Mouse (Mus musculus) left cerebral cortex, postnatal 25 days (tissue): ENCODE results near the gene Catip. TPM values are rescaled to one million over a fixed set of nuclear protein-coding genes. Genes with fewer than 3 reads are reported as not detected.
"Not testable (repeated sequence)": the region's sequence is repeated elsewhere in the genome, so short reads cannot be mapped to it uniquely, and the experiment has no call there.

ENCODE experiments used
- DNase-seq, 2 experiments: peaks; one replicate each; pipeline ENCODE4 v3.0.0; 2022; ENCODE audit warnings: low spot score in 2 of 2, mixed read lengths in 1 of 2
- intact Hi-C: fragments of 180-260 bp; cut with DNase I; formaldehyde crosslinking; loops from one replicate; pipeline ENCODE4 v1.15.1; 2025
- total RNA-seq, 2 experiments: library from RNA; stranded (reverse); gene quantifications; 2 replicates each; pipeline ENCODE4 v1.2.3; 2021

Catip gene
- total RNA-seq, result under 1 TPM; 0.55 to 0.80 TPM

DNA sequence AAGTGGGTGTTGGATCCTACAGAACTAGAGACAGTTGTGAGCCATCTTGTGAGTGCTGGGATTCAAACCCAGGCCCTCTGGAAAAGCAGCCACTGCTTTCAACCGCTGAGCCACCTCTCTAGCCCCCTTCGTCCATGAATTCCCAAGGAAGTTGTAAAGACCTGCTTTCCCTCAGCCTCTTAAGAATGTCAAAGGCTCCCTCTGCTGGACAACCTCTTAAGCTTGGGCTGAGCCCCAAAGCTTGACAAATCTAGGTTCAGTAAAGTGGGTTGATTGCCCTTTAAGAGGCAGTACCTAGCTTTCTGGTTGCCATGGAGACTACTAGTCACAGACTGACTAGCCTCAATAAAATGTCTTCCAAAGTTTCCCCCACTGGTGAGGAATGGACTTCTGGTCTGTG, at the start of gene Catip:
Gene Catip, plus strand, starts transcription at position 297 of the 400 bp plus-strand sequence.
- peak; percentile 72 to 89 for DNase-seq
- intact Hi-C loops, result loop anchor here (1.0 to 5.0 kb wide), 3 partner anchors 29 to 155 kb away; partner anchors contain the start of gene Ctdsp1

DNA sequence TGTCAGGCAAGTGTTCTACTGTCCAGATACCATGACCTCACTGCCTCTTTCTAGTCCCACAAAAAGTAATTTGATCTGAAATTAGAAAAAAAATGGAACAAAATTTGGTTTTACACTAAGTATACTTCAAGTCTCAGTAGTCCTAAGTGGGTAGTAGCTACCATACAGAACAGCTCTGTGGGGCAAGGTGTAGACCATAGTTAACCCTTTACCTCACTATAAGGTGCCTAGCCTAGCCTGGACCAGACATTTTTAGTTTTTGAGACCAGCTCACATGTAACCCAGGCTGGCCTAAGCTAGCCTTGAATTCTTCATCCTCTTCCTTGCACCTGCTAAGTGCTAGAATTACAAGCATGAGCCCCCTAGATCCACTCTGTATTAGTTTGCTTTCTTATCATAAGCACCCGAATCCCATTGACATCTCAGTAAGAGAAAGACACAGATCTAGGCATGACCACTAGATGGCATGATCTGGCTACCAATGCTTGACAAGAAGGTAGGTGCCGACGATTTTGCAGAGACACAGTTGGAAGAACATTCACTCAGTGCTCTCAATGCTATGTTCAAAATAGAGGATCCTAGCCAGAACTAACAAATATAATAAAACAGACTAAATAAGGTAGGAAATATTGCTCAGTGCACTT, 48.7 kb upstream of the Catip start:
- intact Hi-C loops, result loop anchor here (1.0 to 2.0 kb wide), 3 partner anchors 48 to 140 kb away; no protein-coding TSS in a partner anchor
- peak; percentile 82 to 92 for DNase-seq

DNA sequence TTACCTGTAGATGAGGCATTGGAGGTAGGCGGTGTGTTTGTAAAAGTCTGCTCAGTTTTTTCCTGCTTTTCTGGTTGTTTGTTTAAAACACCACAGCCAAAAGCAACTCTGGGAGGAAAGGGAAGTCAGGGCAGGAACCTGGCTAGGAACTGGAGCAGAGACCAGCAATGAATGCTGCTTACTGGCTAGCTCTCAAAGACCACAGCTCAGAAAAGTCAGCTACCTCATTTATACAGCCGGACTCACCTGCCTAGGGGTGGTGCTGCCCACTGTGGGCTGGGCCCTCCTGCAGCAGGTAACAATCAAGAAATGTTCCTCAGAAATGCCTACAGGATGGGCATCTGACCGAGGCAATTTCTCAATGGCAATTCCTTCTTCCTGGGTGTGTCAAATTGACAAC, 47.1 kb upstream of the Catip start:
- no peak for DNase-seq
- intact Hi-C loops, result no loop called here

DNA sequence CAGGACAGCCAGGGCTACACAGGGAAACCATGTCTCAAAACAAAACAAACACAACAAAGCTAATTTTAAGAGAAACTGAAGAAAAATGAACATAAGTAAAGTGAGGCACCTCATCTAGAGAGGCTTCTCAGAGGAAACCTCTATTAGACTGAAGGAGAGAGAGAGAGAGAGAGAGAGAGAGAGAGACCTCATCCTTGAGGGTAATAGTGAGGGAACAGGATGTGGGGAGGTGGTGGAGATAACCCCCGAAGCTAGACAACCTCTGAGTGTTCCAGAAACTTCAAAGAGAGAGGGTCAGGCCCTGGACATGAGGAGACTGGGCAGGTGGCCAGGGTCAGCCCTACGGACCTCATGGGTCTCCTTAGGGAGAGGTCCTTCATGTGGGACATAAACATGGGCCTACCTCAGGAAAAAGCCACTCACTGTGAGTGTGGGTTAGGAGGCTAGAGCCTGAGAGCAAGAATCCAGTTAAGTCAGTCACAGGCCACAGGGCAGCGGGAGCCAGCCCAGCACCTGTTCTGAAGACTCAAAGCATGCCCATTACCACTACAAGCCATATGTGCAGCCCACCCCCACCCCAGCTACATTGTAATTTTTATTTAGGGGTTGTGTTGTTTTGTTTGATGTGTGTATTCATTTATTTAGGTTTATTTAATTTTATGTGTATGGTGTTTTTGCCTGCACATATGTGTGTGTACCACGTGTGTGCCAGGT, 45.6 kb upstream of the Catip start:
- intact Hi-C loops, result no loop called here
- no peak for DNase-seq

DNA sequence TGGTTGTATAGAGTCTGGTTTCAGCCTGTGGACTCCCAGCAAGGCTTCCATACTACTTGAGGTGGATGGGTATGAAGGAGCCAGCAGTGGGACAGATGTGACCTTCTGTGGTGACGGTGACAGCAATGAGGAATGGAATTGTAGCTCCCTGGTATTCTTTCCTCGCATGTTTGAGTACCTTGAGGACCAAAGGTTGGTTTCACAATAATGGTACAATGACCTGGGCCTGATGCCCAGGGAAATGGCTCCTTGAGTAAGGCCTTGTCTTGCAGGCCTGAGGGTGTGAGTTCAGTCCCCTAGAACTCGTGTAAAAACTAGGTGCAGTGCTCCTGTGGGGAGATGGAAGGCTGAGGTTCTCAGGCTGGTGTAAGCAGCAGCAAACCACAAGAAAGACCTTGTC, 43.2 kb upstream of the Catip start:
- intact Hi-C loops, result no loop called here
- no peak for DNase-seq

DNA sequence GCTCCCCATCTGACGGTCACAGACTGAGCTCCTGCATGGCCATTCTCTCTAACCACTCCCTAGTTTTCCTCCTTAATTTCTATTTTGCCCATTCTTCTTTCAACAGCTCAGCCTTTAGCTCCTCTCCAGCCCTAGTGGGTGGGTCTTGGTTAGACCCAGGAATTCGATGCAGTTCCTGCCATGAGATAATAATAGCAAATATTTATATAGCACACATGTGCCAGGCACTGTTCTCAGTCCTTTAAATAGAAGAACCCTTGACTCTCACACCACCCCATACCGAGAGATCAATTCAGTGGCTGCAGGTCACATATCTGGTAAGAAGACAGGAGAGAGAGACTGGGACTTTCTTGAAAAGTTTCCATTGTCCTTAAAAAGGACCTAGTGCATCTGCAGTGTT, 40.5 kb upstream of the Catip start:
- DNase-seq, result no peak
- intact Hi-C loops, result no loop called here

DNA sequence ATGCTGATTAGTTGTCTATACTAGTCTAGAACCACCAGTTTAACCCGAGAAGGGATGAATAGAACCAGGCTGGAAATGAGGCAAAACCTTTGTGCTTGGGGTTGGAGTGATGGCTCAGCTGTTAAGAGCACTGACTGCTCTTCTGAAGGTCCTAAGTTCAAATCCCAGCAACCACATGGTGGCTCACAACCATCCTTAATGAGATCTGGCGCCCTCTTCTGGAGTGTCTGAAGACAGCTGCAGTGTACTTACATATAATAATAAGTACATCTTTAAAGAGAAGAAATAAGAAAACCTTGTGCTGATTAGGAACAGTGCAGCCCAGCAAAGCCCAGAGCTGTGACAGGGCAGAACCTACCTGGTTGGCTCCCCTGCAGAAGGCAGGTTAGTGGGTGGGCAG, 35.0 kb upstream of the Catip start:
- intact Hi-C loops, DNase-seq: not testable (repeated sequence)

DNA sequence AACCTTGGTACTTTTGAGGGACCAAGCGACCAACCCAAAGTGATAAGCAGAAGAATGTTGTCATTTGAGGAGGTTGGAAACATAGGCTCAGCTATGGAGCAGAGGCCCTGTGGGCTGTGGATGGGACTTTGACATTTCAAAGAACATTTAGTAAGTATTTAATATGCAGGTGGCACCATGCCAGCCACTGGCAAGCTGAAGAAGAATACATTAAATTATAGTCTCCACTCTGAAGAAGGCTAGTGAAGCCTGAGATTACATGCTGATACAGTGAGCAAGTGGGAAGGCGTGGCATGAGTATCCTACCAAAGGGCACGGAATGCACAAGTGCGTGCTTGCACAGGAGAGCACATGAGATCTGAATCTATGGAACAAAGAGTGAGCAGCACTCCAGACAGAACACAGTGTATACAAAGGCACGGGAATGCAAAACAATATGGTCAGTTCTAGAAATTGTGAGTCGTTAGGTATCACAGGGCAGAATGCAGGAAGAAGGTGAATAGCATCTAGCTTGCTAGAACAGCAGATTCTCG, 31.9 kb upstream of the Catip start:
- DNase-seq, result no peak
- intact Hi-C loops, result no loop called here

DNA sequence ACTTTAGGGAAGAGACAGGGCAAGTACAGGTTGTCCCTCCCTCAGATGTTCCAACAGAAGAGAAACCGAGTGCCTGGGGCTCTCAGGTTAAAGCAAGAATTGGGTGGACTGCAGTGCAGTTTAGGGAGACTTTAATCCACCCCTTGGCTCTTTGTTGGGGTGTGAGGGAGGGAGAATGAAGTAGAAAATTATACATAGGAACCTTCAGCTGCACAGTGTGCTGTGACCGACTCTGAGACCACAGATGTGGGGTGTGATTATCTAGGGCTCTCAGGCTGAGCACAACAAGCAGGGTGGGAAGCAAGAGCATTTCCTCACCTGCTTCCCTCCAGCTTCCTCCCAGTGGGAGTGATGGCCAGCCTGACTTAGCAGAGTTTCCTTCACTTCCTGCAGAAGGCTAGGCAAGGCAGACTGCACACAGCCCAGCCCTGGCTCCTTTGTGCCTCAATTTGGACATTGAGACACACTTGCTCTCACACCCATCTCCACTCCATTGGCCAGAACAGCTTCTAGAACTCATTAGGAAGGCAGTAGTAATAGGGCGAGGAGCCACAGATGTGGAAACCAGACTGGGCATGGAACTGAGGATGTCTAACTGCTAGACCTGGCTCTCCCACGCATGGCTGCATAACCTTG, 30.7 kb upstream of the Catip start:
- DNase-seq, result no peak
- intact Hi-C loops, result no loop called here

DNA sequence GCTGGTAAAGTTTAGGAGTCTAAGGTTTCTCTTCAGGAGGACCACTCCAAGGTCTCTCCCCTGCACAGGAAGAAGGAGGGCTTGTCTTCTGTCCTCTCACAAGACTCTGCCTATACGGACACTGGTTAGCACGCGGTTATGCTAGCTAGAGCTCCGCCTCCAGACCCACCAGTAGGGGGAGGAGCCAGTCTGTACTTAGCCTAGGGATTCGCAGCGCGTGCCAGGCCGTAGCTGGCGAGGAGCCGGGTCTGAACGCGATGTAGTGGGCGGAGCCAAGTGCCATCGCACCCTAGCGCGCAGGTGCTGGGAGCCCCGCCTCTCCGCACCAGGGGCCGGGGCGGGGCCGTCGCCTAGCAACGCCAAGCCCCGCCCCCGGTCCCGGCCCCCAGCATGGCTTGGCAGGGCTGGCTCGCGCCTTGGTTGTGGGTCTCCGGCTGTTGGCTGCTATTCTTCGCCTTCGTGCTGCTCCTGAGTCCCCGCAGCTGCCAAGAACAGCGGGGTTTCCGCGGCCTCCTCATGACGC, 29.6 kb upstream of the Catip start:
- intact Hi-C loops, result no loop called here
- DNase-seq, result peak; percentile 95 to 98

DNA sequence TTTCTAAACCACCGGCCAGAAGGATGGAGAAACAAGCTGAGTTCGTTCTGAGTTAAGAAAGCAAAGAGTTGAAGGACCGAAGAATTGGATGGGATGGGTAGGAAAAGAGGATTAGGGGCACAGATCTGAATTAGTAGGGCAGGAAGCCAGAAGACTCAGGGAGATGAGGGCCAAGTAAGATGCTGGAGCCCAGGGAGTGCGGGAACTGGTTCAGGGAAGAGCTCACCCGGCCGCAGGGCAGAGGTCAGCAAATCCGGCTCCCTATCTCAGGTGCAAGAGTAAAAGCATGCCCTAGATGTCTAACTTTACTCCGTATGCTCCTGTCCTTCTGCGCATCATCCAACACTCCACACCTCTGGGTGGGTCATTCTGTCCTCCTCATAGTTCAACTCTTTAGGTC, 29.0 kb upstream of the Catip start:
- intact Hi-C loops, result no loop called here
- no peak for DNase-seq

DNA sequence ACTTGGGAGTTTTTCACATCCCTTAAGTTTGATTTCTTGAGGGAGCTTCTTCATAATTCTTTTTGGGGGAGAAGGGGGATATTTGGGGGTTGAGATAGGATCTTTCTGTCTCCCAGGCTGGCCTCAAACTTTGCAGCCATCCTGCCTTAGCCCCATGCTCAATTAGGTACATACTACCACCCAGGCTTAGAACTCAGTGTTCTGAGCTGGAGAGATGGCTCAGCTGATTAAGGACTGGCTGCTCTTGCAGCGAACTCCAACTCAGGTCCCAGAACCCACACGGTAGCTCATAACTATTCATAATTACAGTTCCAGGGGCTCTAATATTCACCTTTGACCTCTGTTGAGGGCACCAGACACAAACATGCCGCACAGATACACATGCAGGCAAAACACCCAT, 27.3 kb upstream of the Catip start:
- no peak for DNase-seq
- intact Hi-C loops, result no loop called here

DNA sequence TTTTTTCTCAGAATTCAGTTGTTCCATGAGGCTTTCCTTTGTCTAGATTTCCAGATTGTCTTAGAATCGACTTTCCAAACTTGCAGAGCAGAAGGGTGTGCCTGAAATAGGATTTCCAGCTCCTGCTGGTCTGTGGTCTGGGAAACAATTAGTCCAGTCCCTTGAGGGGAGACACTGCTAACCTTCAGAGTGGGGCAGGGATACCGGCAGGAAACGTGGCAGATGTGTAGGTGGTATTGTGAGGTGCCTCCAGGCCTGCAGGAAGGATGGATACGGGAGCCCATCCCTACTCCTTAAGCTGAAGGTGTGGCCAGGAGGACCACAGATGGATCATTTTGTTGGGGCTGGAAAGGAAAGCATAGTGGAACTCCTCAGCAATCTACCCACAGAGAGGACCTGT, 26.9 kb upstream of the Catip start:
- intact Hi-C loops, result no loop called here
- DNase-seq, result no peak

DNA sequence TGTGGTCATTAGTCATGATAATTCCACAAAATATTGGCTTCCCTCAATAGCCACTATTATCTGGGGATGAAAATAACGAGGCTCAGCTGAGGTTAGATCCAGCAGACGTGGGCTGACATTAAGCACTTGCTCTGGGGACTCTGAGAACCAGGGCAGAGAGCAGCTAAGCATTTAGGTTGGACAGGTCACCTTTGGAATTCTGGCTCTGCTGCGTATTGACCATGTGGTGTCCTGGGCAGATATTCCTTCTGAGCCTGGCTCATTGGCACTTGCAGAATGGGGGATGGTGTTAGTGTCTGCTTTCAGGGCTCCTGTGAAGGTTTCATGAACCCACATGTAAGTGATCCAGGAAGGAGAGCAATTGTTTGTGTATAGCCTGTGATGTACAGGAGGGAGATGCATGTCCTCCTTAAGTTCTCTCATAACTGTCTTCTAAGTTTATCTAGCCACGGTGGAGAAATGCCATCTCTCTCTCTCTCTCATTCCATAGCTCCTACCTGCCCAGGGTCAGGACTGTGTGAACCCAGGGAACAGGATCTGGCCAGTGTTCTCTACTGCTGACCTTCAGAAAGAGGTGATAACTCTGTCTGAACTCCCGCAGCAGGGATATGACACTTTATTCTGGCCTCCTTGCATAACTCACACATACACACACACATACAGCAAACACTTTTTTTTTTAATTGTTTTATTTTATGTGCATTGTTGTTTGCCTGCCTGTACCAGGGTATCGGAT, 26.3 kb upstream of the Catip start:
- DNase-seq, result no peak
- intact Hi-C loops, result no loop called here

DNA sequence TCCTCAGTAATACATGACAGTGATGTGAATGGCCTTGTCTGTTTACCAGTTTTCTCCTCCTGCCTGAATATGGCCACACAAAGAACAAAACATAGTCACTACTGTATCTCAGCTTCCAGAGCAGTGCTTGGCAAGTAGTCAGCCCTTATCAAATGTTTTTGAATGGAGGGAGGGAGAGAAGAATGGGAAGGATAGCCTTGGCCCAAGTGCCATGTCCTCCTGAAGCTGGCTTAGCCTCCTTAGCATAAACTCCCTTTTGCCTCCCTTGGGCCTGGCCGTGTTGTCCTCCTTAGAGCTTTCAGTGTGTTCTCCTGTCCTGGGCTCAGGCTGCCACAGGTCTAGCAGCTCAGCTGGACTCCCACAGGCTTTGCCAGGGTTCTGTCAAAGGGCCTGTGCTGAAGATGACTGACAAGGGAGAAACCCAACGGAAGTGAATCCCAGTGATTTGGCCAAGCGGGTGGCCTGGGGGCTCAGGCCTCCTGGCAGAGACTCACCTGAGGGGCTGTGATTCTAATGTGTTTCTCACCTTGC, 24.6 kb upstream of the Catip start:
- intact Hi-C loops, result no loop called here
- DNase-seq, result no peak

DNA sequence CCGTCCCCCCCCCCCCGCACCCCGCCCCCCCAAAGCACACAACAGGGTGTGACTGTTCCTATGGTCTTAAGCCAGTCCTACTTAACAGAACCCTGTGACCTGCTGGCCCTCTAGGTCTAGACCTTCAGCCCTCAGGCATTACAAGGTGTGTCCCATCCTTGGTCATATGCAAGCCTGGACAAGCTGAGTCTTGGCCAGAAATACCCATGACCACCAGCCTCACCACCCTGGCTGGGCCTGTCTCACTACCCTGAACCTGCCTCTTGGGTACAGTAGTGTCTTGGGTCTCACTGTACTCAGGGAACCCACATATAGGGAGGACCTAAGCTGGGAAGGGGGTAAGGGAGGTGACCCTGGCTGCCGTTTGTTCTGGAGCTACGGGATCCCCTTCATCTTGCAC, 23.9 kb upstream of the Catip start:
- no peak for DNase-seq
- intact Hi-C loops, result no loop called here

DNA sequence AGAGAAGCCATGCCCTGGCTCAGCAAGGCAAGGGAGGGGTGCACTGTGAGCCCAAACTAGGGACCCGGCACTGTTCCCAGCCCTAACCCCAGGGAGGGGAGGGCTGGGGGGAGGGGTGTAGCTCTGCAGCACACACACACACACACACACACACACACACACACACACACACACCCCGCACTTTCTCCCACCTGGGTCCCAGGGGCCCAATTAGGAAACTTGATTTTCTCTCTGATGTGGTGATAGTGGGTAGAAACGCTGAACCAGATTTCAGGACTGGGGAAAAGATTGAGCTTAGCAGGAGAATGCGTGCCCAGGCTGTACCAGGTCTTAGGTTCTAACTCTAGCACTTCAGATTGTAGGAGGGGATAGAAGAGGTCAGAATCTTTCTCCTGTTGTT, 23.3 kb upstream of the Catip start:
- DNase-seq, result no peak
- intact Hi-C loops, result no loop called here

DNA sequence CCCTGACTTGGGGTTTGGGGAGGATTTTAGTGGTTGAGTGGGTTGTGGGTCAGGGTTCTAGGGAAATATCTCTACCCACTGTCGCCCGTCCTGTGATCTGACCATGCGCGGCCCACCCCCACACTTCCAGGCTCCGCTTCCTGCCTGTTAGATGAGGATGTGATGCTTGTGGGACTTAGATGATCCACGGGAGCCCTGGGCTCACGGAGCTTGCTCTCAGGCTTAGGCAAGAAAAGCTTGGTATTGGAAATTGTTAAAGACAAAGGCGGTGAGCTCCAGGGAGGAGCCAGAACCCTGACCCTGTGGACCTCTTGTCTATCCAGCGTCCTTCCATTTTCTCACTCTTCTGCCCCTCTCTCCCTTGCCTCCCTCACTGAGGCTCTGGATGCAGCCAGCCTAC, 22.0 kb upstream of the Catip start:
- intact Hi-C loops, result no loop called here

DNA sequence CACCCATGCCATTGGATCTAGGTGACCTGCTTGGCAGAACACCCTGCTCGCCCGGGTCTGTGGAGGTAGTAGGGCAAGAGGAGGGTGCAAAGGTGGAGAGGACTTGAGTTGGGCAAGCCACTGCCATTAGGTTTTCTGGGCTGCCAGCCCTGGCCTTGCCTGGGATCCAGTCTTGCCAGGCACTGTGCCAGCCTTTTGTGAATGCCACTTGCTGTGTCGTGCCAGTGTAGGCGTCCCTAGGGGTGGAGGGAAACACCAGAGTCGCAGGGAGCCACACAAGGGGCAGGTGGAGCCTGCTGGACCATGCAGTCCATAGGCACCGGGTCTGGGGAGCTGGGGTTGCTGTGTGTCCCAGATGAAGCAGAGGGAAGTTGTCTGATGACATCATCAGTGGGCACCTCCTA, 21.5 kb upstream of the Catip start:
- DNase-seq, result peak; percentile 50 to 63

More for the DNA sequence above, 22.0 kb upstream of the Catip start:
- no peak for DNase-seq

DNA sequence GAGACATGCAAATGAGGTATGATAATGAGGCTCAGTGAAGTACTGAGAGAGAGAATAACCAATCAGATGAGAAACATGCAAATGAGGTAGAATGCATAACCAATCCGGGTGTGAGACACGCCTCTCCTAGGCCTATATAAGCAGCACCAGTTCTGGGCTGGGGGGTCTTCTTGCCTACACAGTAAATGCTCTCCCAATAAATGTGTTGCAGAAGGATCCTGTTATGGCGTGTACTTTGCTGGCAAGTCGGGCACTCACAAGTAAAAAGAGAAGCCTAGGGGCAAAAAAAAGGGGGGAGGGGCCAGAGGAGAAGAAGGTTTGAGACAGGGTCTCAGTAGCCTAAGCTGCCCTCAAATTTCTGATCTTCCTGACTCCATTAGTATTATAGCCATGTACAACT, 20.9 kb upstream of the Catip start:
- intact Hi-C loops, DNase-seq: not testable (repeated sequence)

More for the DNA sequence above, 21.5 kb upstream of the Catip start:
- intact Hi-C loops, result no loop called here
